Mouse (Mus musculus) intestine, postnatal 0 days (tissue): ENCODE data around the gene Ttll6. TPM values are rescaled to one million over a fixed set of nuclear protein-coding genes. Genes with fewer than 3 reads are reported as not detected.

Source experiments
- ATAC-seq: fragments of 200-750 bp; cut with Nextera tagmentation; 2 replicates; pipeline ENCODE4 v1.8.0; 2017; ENCODE audit warnings: mild to moderate bottlenecking, moderate TSS enrichment, moderate library complexity
- H3K27ac ChIP-seq: fragments of 300-500 bp; sonication (generic); 2 replicates; pipeline ENCODE4 v1.5.1; 2014; ENCODE audit warnings: mild to moderate bottlenecking, low read depth, low read length, moderate library complexity
- H3K27me3 ChIP-seq: fragments of 300-500 bp; sonication (generic); replicated peaks from 2 replicates; pipeline ENCODE4 v1.6.1; 2014; ENCODE audit warnings: low read length, mixed read lengths; ENCODE audit not compliant: control insufficient read depth, insufficient read depth
- H3K36me3 ChIP-seq: fragments of 300-500 bp; sonication (generic); 2 replicates; pipeline ENCODE4 v1.6.1; 2014; ENCODE audit warnings: mild to moderate bottlenecking, moderate library complexity; ENCODE audit not compliant: control insufficient read depth, insufficient read depth
- H3K4me1 ChIP-seq: fragments of 300-500 bp; sonication (generic); replicated peaks from 2 replicates; pipeline ENCODE4 v1.6.1; 2014; ENCODE audit warnings: antibody characterized with exemption, low read length, mixed read lengths; ENCODE audit not compliant: control insufficient read depth, insufficient read depth
- H3K4me2 ChIP-seq: fragments of 300-500 bp; sonication (generic); replicated peaks from 2 replicates; pipeline ENCODE4 v1.6.1; 2014; ENCODE audit warnings: low read depth, mild to moderate bottlenecking, moderate library complexity
- H3K4me3 ChIP-seq: fragments of 300-500 bp; sonication (generic); 2 replicates; pipeline ENCODE4 v1.5.1; 2014; ENCODE audit warnings: low read depth, low read length
- H3K9ac ChIP-seq: fragments of 300-500 bp; sonication (generic); 2 replicates; pipeline ENCODE4 v1.6.1; 2014; ENCODE audit warnings: mild to moderate bottlenecking, low read depth, low read length
- H3K9me3 ChIP-seq: fragments of 300-500 bp; sonication (generic); 2 replicates; pipeline ENCODE4 v1.6.1; 2016; ENCODE audit warnings: mixed run types; ENCODE audit not compliant: control insufficient read depth
- CTCF ChIP-seq: sonication (generic); IDR thresholded peaks from 2 replicates; pipeline ENCODE4 v1.5.1; 2016; ENCODE audit warnings: low read depth, mild to moderate bottlenecking, control low read depth, antibody characterized with exemption, moderate library complexity
- WGBS: fragments of 180-500 bp; shearing (Covaris S2); extraction: QIAGEN DNeasy Blood & Tissue Kit; methylation state at CpG from one replicate; pipeline ENCODE4 v1.1.7; 2014; 5-methylcytosine and 5-hydroxymethylcytosine counted together
- polyA plus RNA-seq: library from polyadenylated mRNA; unstranded; fragments of >200 nt; fragmentation: Nextera tagmentation; extraction: Ambion mirVana; gene quantifications from 2 replicates; pipeline ENCODE4 v1.2.1, GENCODE M21; 2015

Gene Ttll6
- polyA plus RNA-seq, 1 experiment from 2014 or later = 0.10 TPM

DNA sequence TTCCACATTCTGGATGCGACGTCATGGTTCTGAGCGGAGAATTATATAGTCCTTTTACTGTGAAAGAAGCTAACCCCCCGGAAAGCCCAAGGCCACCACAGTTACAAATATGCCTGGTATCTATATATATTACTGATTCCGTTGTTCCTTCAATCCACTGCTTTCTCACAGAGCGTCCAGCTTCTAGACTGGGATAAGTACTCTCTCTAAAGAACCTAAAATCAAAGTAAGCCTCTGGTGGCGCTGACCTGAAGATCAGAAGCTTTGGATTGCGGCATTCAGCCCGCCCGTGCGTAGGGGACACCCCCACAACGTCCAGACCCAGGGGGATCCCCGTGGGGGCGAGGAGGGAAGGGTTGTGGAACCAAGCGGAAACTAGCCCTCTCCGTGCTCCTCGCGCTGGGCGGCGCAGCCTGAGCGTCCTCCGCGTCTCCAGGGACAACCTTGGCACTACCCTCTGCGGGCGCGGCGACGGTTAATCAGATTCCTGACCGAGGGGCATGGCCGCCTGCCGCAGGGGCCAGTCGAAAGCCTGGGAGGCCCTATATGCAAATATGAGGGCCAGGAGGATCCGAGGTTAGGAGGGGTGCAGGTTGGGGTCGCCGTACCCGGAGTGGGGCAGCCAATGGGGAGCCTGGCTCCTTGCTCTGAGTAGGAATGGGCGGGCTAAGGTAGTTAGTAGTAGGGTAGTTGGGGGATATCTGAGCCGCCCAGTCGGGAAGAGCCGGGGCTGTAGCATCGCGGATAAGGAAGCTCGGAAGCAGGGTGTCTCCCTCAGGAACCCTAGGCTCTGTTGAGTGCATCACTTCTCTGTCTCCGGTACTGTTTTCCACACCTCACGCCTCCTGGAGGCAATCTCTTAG, 9.3 kb upstream of the Ttll6 start:
- Histone ChIP-seq H3K36me3 (no peaks in the 10 kb centered on the region), H3K27ac (no peak overlapping the region), H3K4me3 (peak overlapping the region; percentile 37), H3K9ac (peak overlapping the region; percentile 17; the same call in 1 of the 2 replicates), H3K9me3 (no peaks in the 10 kb centered on the region), H3K4me2 (peak overlapping the region; percentile 74), H3K4me1 (no peaks in the 10 kb centered on the region; the same call in 1 of the 2 replicates), H3K27me3 (peaks cover 31% of the 10 kb centered on the region; the same call in 1 of the 2 replicates)
- WGBS = 2% methylated on average over 45 of the region's 45 CpGs
- ATAC-seq = no peak
- TF ChIP-seq CTCF = no peak

DNA sequence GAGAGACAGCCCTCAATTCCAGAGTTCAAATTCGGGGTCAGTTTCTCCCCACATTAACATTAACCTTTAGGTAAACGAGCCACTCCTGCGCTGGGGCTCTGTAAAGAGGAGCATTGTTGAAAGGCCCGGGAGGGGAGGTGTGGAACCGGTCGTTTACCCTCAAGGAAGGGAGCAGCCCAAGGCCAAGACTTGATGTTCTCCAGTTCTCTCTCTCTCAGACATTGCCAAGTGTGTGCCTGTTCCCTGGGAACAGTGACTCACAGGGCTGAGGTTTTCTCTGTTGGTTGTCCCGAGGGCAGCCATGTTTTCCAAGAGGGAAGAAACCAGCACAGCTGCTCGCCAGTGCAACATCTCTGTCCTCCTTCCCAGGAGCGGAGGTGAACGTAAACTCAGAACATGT, 3.0 kb upstream of the Ttll6 start:
- no peak overlapping the region for H3K9ac ChIP-seq
- TF ChIP-seq CTCF = no peak
- ATAC-seq = peak; percentile 37; the same call in 1 of the 2 replicates
- 28% methylated on average over 10 of the region's 10 CpGs for WGBS
- no peak overlapping the region for H3K4me3 ChIP-seq
- no peak overlapping the region for H3K27ac ChIP-seq
- no peaks in the 10 kb centered on the region for H3K9me3 ChIP-seq
- 0 out of 2 replicates have a peak, but pooled peaks cover 3% of the 10 kb centered on the region for H3K4me1 ChIP-seq
- no peak overlapping the region for H3K4me2 ChIP-seq
- no peaks in the 10 kb centered on the region for H3K36me3 ChIP-seq
- peaks cover 10% of the 10 kb centered on the region; the same call in 1 of the 2 replicates for H3K27me3 ChIP-seq

DNA sequence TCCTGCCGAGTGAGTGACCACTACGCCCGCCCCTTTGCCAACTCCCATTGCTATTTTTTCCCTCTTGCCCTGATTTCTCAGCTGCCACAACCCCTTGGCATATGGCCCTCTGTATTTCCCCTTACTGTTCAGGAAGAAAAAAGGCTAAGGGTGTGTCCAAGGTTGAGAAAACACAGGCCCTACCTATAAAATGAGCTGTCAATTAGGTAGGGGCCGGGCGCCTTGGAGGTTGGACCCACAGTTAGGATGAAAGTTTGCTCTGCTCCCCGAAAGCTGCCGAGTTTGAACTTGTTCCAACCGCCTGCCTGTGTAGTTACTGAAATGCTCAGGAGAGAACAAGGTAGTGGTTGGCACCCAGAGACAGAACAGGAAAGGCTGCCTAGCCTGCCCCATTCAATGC, 2.3 kb downstream of the Ttll6 start:
- Histone ChIP-seq H3K4me3 (no peak overlapping the region), H3K36me3 (no peaks in the 10 kb centered on the region), H3K9ac (no peak overlapping the region), H3K4me1 (peaks cover 2% of the 10 kb centered on the region; the same call in 1 of the 2 replicates), H3K27me3 (0 out of 2 replicates have a peak, but pooled peaks cover 2% of the 10 kb centered on the region), H3K27ac (no peak overlapping the region), H3K9me3 (no peaks in the 10 kb centered on the region), H3K4me2 (no peak overlapping the region)
- ATAC-seq = peak; percentile 50; the same call in 1 of the 2 replicates
- TF ChIP-seq CTCF = no peak
- WGBS = 38% methylated on average over 8 of the region's 8 CpGs

DNA sequence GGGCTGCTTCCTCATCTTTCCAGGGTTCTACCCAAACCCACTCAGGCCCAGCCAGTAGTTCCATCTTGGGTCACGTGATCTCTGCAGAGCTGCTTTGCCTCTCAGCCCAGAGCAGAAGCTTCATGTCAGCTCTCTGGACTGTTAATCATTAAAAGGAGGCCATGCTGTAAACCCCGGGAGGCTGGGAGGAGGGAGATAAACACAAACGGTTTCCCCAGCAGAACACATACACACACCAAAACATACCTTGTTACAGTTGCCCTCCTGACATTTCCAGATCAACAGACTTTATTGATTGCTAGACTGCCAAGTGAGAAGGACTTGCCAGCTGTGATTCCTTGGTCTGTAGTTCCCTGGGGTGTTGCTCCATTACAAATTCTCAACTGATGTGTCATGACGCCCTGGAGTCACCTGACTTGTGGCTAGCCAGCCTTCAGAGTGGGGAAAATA, 7.2 kb downstream of the Ttll6 start:
- Histone ChIP-seq H3K27ac (peak overlapping the region; percentile 76), H3K36me3 (no peaks in the 10 kb centered on the region), H3K4me3 (no peak overlapping the region), H3K9me3 (no peaks in the 10 kb centered on the region), H3K9ac (no peak overlapping the region), H3K4me1 (no peaks in the 10 kb centered on the region; the same call in 1 of the 2 replicates), H3K27me3 (peaks cover under 1% of the 10 kb centered on the region), H3K4me2 (peak overlapping the region; percentile 21)
- no peak for TF ChIP-seq CTCF
- peak; percentile 84 for ATAC-seq
- WGBS = 4% methylated on average over 4 of the region's 4 CpGs

DNA sequence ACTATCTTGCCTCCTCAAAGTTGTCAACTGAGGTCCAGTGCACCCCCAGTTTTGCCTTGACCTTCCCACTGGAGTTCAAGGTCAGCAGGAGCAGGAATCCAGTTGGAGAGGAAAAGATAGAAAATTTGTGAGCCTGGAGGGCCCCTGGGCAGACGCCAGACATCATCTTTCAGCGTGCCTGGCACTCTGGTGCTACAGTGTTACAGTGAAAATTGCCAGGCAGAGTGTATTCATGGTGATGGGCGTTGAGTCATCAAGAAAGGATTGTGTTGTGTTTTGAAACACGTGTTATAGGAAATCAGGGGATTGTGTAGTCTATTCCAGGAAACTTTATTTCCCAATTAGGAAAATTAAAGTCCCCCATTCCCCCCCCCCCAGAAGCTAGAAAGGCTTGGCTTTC, 10.2 kb downstream of the Ttll6 start:
- H3K36me3 ChIP-seq = no peaks in the 10 kb centered on the region
- no peaks in the 10 kb centered on the region for H3K4me1 ChIP-seq
- WGBS = 62% methylated on average over 4 of the region's 4 CpGs
- no peak for ATAC-seq
- no peaks in the 10 kb centered on the region for H3K9me3 ChIP-seq
- TF ChIP-seq CTCF = no peak
- H3K4me2 ChIP-seq = no peak overlapping the region
- H3K27ac ChIP-seq = no peak overlapping the region
- no peak overlapping the region for H3K9ac ChIP-seq
- peaks cover 19% of the 10 kb centered on the region for H3K27me3 ChIP-seq
- H3K4me3 ChIP-seq = no peak overlapping the region

DNA sequence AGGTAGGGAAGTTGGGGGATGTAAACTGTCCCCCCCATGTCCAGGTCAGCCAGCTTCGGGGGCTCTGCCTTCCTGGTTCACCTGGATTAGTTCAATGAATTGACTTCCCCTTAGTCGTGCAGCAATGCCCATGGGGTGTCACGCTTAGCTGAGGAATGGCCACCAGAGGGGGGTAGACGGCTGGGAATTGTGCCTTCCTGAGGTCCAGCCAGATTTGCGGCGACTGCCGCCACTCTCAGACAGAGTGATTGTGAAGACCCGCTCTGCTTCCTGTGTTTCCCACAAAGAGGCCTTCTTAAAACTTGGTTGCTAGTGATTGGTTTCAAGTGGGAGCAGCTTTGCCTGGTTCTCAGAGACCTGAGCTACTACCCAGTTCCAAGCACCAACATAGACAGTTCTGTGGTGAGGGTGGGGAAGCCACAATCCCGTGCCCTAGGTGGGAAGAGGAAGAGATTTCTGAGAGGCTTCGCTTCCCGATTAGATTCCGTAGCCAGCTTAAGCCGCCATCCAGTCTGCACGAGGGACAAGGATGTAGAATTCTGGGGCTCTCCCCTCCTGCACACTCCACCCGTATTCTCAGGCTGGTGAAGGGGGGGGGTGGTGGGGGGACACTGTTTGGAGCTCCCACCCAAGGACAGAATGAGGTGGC, 12.2 kb downstream of the Ttll6 start:
- no peaks in the 10 kb centered on the region for H3K9me3 ChIP-seq
- no peaks in the 10 kb centered on the region for H3K4me1 ChIP-seq
- no peak overlapping the region for H3K27ac ChIP-seq
- no peak overlapping the region for H3K9ac ChIP-seq
- 0 out of 2 replicates have a peak, but pooled peaks have one; percentile 34 for ATAC-seq
- H3K27me3 ChIP-seq = peaks cover 19% of the 10 kb centered on the region
- peak overlapping the region; percentile 22 for H3K4me2 ChIP-seq
- no peaks in the 10 kb centered on the region for H3K36me3 ChIP-seq
- TF ChIP-seq CTCF = peak; percentile 93
- WGBS = 4% methylated on average over 15 of the region's 15 CpGs
- no peak overlapping the region for H3K4me3 ChIP-seq
